Mouse (Mus musculus) left cerebral cortex, adult 11 months (tissue): ENCODE measurements at regions not wholly inside any gene's neighbourhood (a gene's known extent, or its start where the extent isn't known, plus 50 kb on each side); places are given as distances from the start of the nearest gene placed in this dataset.

ENCODE experiments used
- DNase-seq: peaks from one replicate; pipeline ENCODE4 v3.0.0; 2022; ENCODE audit warnings: low spot score

DNA sequence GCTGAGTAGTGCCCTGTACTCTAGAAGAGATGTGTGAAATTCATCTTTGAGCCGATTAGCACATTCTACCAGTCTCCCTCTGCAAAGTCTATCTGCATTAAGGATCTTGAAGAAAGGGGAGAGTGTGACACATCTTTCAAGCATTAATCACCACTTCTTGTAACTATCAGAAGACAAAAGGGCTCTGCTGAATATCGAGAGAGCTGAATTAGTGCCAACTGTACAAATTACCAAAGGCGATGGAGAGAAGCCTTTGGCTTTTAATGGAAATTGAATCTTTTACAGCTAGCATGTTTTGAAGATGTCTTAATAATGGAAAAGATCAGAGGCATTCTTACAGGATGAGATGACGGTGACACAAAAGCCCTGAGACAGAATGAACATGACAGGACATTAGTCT is 97.2 kb upstream of the Pam start:
- no peak for DNase-seq

DNA sequence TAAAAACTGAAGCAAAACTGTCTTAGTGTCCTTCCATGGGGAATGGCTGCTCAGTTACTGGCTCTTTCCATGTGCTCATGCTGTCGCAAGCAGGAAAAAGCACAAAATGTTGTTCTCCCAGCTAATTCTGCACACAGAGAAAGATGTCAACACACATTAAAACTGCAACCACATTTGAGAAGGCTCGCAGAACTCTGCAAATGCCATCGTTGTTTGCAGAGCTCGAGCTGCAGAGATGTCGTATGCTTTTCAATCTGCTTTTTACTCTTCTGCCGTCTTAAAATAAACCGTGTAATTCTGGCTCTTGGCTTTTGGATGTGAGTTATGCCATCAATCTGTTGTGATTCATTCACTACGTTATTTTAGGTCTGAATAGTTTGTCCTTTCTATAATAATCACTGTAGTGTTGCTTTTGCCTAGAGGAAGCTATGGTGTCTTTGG is 96.6 kb upstream of the Pam start:
- DNase-seq, result peak; percentile 48

DNA sequence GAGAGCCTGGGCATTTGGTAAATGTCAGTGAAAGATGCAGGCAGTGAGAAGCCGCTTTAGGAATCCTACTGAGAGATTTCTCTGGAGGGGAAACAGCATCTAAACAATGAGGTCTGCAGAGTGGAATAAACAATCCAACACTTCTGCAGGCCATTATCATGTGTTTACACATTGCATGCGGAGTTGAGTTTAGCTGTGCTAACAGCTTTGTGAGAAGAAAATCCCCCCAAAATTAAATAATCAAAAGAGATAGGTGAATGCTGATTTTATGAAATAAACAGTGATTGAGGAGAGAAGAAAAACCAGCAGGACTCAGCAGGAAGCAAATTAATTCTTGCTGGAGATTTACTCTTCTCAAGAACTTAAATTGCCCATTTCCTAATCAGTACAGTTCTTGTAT is 95.9 kb upstream of the Pam start:
- DNase-seq, result no peak

DNA sequence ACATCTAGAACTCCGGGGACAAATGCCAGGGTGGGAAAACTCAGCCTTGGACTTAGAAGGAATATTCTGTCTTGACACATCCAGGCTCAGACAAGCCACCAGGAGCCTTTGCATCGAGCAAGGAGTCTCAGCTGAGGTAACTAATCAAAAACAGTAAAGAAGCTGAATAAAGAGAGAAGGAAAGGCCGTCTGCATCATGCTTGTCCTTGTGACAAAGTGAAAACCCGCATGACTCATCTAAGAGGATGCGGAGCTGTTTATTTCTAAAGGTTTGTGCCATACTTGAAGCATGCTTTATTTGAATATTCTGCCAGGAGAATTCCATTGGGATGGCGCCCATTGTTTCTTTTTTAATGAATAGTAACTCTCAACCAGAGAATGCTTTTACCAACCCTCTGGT is 95.3 kb upstream of the Pam start:
- DNase-seq, result no peak

DNA sequence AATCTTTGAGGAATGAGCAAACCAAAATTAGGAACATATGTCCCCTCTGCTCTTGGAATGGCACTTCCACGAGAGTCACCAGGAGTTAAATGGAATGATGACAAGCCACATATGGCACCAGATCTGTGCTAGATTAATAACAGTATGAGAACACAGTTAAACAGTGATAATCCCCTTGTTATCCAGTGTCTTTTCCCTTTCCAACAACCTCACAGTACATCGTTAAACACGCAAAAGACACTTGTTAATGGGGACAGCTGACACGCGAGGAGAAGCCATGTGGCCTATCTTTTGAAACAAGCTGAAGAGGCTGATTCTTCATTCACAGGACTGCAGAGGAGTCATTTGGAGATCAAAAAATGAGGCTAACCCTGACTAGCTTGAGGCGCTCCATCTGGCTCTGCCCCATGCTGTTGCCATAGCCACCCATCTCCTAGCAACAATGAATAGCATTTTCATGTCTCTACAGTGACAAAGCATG is 94.6 kb upstream of the Pam start:
- peak; percentile 65 for DNase-seq

DNA sequence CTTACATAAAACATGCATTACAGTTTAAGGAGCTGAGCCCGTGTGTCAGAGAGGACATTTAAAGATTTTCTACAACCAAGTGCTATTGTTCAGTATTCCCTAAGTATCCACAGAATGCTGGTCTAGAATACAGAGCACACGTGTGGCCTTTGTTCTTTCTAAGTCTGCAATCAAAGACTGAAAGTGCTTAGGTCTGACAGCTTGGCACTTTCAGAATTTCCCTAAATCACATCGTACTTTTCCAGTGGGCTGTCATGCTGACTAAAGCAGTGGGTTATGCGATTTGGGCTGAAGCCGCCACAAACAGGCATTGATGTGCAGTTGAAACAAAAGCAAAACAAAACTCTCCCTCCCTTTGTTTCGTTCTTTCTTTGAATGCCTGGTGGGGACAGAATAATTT is 84.9 kb upstream of the Pam start:
- no peak for DNase-seq

DNA sequence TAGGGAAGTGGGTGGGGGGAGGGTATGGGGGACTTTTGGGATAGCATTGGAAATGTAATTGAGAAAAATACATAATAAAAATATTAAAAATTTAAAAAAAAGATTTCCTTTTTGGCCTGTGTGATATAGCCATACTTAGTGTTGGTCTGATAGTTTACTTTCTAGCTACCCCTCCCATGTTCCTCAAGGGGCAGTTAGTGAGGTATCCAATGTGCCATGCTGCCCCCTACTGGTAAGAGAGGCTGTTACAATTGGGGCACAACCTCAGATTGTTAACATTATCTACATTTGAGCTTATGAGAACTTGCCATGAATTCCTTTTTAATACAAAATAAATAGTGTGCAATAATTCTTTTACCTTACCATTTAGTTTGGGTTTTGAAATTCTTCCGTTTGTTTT is 83.6 kb upstream of the Pam start:
- no peak for DNase-seq

DNA sequence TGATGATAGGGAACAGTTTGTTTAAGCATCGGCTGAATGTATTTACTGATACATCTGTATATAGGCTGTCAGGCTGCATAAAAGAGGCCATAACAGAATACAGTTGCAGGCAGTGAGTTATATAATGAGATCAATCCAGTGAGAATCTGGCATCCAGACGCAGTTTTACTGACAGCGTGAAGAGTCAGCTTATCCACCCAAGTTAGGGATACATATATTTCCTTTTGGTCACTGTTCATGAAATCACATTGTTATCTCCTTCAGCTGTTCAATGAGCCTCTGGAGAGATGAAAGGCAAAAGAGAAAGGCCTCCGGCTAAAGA is 79.3 kb upstream of the Pam start:
- DNase-seq, result no peak

DNA sequence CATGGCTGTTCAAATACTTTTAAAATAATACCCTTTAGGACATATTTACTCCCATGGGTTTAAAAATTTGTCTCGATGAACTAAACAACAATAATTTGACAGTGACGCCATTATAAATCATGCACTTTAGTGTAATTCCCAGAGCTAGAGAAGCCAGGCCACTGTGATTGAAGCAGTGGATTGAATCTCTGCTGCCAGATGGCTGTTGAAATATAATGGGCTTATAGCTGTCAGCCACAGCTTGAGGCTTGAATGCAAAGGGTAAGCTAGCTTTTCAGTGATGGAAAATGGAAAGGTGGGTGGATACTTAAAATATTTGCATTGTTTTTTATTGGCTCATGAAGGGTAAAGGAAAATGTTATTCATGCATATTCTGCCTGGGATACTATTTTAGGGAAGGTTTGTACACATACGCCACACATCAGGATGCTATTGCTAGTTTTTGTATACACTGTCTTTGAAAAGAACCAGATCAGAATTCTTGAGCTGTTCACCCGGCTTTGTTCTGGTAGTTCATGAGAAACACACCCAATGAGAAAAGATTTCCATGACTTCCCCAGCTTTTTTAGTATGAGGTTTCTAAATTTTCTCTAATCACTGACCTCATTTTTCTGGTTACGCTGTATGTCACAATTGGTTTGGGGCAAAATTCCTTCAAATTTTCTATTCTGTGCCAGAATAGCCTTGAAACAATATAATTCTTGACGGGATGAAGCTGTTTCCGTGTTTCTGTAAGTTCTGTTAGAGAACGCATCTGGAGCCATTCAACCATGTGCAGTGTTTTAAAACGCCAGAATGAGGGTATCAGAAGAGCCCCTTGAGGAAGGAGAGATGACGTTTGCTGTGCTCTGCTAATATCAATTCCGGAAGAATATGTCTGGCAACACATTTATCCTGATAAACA is 78.7 kb upstream of the Pam start:
- DNase-seq, result no peak

DNA sequence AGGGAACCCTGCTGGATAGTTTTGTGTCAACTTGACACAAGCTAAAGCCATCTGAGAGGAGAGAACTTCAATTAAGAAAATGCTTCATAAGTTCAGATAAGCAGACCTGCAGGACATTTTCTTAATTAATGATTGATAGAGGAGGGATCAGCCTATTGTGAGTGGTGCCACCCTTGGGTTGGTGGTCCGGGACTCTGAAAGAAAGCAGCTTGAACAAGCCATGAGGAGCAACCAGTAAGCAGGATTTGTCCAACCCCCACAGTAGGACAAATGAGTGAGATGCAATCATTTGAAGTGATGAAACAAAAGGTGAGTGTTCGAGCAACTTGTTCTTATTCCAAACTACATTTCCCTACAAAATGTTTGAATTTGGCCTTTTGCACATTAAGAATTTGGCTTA is 78.0 kb upstream of the Pam start:
- no peak for DNase-seq

DNA sequence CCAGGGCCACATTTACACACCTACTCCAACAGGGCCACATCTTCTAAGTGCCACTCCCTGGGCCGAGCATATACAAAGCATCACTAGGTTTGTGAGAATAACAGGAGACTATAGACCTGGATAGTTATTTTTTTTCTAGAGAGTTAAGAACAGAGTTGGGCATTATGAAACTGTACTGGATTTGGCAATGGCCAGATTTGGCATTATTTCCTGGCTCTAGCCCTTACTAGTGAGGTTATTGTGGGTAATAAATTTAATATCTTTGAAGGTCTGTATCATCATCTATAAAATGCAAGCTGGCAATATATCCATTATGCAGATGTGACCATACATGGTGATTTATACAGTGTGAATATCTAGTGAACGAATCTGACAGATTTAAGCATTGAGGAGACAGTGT is 75.8 kb upstream of the Pam start:
- no peak for DNase-seq

DNA sequence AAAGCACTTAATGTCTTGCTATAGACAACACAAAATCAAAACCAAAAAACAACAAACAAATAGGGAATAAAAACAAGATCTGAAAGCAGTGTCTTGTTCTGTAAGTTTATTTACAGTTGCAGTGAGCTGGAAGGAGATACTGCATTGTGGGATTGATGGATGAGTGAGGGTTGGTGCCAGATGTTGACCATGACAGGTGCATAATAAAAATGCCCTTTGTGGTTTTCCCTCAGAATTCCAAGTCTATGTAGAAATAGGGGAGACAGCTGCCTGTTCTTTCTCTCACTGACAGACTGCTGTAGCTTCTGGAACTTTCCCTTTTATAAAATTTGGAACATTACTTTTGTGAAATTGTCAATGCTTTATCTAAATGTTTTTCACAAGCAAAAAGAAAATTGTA is 73.9 kb upstream of the Pam start:
- no peak for DNase-seq

DNA sequence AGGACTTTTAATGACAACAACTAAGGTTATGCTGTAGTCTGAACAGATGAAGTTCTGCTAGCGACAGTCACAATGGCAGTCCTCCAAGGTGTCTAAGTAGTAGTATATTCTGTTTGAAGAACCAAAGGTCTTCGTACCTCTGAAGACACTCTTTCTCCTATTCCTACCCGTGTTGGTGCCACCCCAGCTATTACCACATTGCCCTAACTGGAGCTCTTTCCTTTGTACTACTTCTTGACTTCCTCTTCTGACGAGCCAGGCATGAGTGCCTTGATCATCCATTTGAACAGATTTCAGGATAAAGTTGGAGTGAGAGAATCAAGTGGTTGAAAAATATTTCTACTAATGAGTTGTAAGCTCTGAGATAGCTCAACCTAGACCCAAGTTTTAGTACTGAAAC is 72.4 kb upstream of the Pam start:
- DNase-seq, result no peak

DNA sequence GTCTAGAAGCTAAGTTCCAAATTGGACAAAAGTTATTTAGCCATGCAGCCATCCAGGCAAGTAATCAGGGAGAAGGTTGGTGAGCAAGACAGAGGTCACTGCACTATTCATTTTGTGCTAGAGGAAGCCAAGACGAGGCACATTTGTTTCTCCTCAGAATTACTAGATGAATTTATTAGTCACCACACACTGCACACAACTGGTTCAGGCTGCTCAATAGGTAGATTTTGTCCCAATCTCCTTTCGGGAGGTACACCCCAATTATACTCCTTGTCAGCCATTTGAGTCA is 67.1 kb upstream of the Pam start:
- DNase-seq, result no peak

DNA sequence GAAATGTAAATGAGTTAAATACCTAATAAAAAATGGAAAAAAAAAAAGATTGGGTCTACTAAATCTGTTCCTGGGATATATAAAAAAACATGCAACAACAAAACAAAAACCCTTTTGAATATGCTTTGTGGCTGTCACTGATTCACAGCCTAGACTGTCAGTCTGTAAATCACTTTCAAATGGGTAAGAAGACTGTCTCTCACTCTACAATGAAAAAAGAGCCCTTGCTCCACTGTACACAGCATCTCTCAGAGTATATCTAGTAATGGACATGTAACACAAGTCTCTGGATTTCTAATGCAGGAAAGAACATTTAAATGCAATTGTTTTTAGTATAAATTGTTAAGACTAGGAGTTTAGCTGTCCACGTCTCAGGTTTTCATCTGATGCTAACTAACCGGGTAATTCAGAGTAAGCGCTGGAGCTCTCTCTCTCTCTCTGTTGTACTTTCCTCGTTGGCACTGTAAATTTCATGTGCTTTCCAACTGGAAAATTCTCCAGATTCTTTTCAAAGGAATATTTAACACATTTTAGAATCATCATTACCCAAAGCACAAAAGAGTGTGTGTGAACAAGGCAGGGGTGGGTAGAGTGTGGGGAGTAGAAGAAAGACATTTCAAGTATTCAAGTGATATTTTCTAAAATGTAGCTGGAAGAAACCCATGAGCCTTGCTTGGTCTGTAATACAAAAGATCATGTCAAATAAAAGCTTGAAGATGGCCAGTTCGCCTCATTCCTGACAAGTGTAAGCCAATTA is 66.6 kb upstream of the Pam start:
- DNase-seq, result no peak

DNA sequence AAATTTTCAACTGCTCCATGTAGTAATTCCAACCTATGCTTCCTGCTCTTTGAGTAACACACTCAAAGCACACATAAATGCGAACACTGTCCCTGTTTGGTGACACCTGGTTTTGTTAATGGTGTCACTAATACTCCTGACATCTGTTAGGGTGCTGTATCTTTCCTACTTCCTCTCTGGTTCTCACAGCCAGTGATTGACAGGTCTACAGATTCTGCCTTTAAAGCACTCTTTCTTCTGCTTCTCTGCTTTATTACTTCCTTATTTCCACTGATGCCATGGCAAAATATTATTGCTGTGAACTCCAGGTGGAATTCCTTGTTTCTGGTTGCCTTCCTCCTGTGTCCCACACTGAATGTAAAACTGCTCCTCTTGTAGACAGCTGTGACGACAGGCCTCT is 63.5 kb upstream of the Pam start:
- no peak for DNase-seq

DNA sequence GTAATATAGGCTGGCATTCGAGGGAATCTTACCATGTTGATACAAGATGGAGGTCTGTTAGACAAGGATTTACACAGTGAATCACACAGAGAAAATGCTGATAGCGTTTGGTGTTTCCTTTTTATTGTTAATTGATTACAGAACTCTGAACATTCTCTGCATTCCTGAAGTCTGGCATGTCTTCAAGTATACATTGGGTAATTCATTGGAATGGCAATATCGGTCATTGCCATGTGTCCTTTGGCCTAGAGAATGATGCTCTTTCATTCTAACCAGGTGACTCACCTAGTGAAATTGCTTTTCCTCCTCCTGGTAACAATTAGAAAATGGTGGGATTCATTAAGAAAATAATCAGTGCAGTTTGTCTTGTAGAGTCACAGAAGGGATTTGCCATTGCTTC is 51.9 kb upstream of the Pam start:
- no peak for DNase-seq
